Mouse (Mus musculus) liver, embryonic 11.5 days (tissue): ENCODE measurements at regions not wholly inside any gene's neighbourhood (a gene's known extent, or its start where the extent isn't known, plus 50 kb on each side); places are given as distances from the start of the nearest gene placed in this dataset.

Experiments used
- ATAC-seq: fragments of 200-750 bp; cut with Nextera tagmentation; replicated peaks from 2 replicates; pipeline ENCODE4 v1.8.0; 2017; ENCODE audit warnings: moderate number of reproducible peaks, mild to moderate bottlenecking, moderate TSS enrichment, moderate library complexity; ENCODE audit not compliant: low FRiP score
- DNase-seq: peaks from one replicate; pipeline ENCODE4 v3.0.0-alpha.2; 2017; ENCODE audit warnings: low spot score
- H3K27ac ChIP-seq: fragments of 300-500 bp; sonication (generic); 2 replicates; pipeline ENCODE4 v1.5.1; 2014; ENCODE audit warnings: mild to moderate bottlenecking, low read depth, low read length, control low read depth
- H3K27me3 ChIP-seq: fragments of 300-500 bp; sonication (generic); replicated peaks from 2 replicates; pipeline ENCODE4 v1.6.1; 2014; ENCODE audit warnings: low read length, mixed read lengths; ENCODE audit not compliant: control insufficient read depth, insufficient read depth
- H3K36me3 ChIP-seq: fragments of 300-500 bp; sonication (generic); 2 replicates; pipeline ENCODE4 v1.6.1; 2014; ENCODE audit warnings: mild to moderate bottlenecking, low read length, moderate library complexity, mixed read lengths; ENCODE audit not compliant: control insufficient read depth, insufficient read depth
- H3K4me1 ChIP-seq: fragments of 300-500 bp; sonication (generic); replicated peaks from 2 replicates; pipeline ENCODE4 v1.6.1; 2014; ENCODE audit warnings: low read length, mixed read lengths; ENCODE audit not compliant: control insufficient read depth, insufficient read depth
- H3K4me2 ChIP-seq: fragments of 300-500 bp; sonication (generic); 2 replicates; pipeline ENCODE4 v1.6.1; 2014; ENCODE audit warnings: mild to moderate bottlenecking, control low read depth, moderate library complexity
- H3K4me3 ChIP-seq: fragments of 300-500 bp; sonication (generic); 2 replicates; pipeline ENCODE4 v1.5.1; 2014; ENCODE audit warnings: low read depth, low read length, control low read depth
- H3K9ac ChIP-seq: fragments of 300-500 bp; sonication (generic); 2 replicates; pipeline ENCODE4 v1.6.1; 2014; ENCODE audit warnings: low read depth, low read length, control low read depth
- H3K9me3 ChIP-seq: fragments of 300-500 bp; sonication (generic); 2 replicates; pipeline ENCODE4 v1.6.1; 2016; ENCODE audit warnings: low read length, inconsistent platforms, mixed read lengths; ENCODE audit not compliant: control insufficient read depth
- WGBS: fragments of 180-500 bp; shearing (Covaris S2); extraction: QIAGEN DNeasy Blood & Tissue Kit; methylation state at CpG from one replicate; pipeline ENCODE4 v1.1.7; 2014; 5-methylcytosine and 5-hydroxymethylcytosine counted together

GRCm38 (mm10) chr12:107016801-107017200 is 471.6 kb upstream of the 3110018I06Rik start:
- DNase-seq (no peak), ATAC-seq (no peak)
- WGBS = 80% methylated on average over 2 of the region's 2 CpGs
- no peaks in the 10 kb centered on the region for H3K36me3 ChIP-seq
- no peak overlapping the region for H3K4me2 ChIP-seq
- H3K9ac ChIP-seq = no peak overlapping the region
- H3K27ac ChIP-seq = no peak overlapping the region
- H3K4me3 ChIP-seq = no peak overlapping the region
- H3K4me1 ChIP-seq = no peaks in the 10 kb centered on the region
- H3K9me3 ChIP-seq = no peaks in the 10 kb centered on the region
- no peaks in the 10 kb centered on the region for H3K27me3 ChIP-seq

GRCm38 (mm10) chr12:107021806-107022205 is 466.6 kb upstream of the 3110018I06Rik start:
- Histone ChIP-seq H3K9ac (no peak overlapping the region), H3K36me3 (no peaks in the 10 kb centered on the region), H3K9me3 (no peaks in the 10 kb centered on the region), H3K4me1 (no peaks in the 10 kb centered on the region), H3K4me2 (no peak overlapping the region), H3K4me3 (no peak overlapping the region), H3K27me3 (no peaks in the 10 kb centered on the region), H3K27ac (no peak overlapping the region)
- DNase-seq (no peak), ATAC-seq (no peak)
- WGBS = 50% methylated on average over 1 of the region's 1 CpGs

- Histone ChIP-seq H3K36me3 (no peaks in the 10 kb centered on the region), H3K4me2 (no peak overlapping the region), H3K4me3 (no peak overlapping the region), H3K27me3 (peaks cover 4% of the 10 kb centered on the region; the same call in 1 of the 2 replicates), H3K9ac (no peak overlapping the region), H3K27ac (no peak overlapping the region), H3K4me1 (no peaks in the 10 kb centered on the region), H3K9me3 (no peaks in the 10 kb centered on the region)
- DNase-seq (no peak), ATAC-seq (no peak)
- 67% methylated on average over 5 of the region's 5 CpGs for WGBS
These were observed 461.6 kb upstream of the 3110018I06Rik start for GRCm38 (mm10) chr12:107026821-107027220.

GRCm38 (mm10) chr12:107027842-107028549 is 460.4 kb upstream of the 3110018I06Rik start:
- no peaks in the 10 kb centered on the region for H3K9me3 ChIP-seq
- H3K27ac ChIP-seq = no peak overlapping the region
- H3K4me3 ChIP-seq = no peak overlapping the region
- no peaks in the 10 kb centered on the region for H3K4me1 ChIP-seq
- DNase-seq (no peak), ATAC-seq (no peak)
- no peak overlapping the region for H3K9ac ChIP-seq
- WGBS = 36% methylated on average over 23 of the region's 23 CpGs
- peaks cover 4% of the 10 kb centered on the region; the same call in 1 of the 2 replicates for H3K27me3 ChIP-seq
- no peak overlapping the region for H3K4me2 ChIP-seq
- H3K36me3 ChIP-seq = no peaks in the 10 kb centered on the region

- no peak overlapping the region for H3K4me2 ChIP-seq
- H3K4me1 ChIP-seq = no peaks in the 10 kb centered on the region
- H3K27me3 ChIP-seq = peaks cover 4% of the 10 kb centered on the region; the same call in 1 of the 2 replicates
- no peak overlapping the region for H3K27ac ChIP-seq
- WGBS = 32% methylated on average over 1 of the region's 1 CpGs
- no peak overlapping the region for H3K4me3 ChIP-seq
- ATAC-seq = no peak
- no peaks in the 10 kb centered on the region for H3K36me3 ChIP-seq
- no peaks in the 10 kb centered on the region for H3K9me3 ChIP-seq
- DNase-seq = no peak
- no peak overlapping the region for H3K9ac ChIP-seq
These were observed 459.4 kb upstream of the 3110018I06Rik start for GRCm38 (mm10) chr12:107028985-107029384.

GRCm38 (mm10) chr12:107036357-107036756 is 452.1 kb upstream of the 3110018I06Rik start:
- Histone ChIP-seq H3K9me3 (no peaks in the 10 kb centered on the region), H3K27me3 (no peaks in the 10 kb centered on the region), H3K27ac (no peak overlapping the region), H3K9ac (no peak overlapping the region), H3K4me1 (no peaks in the 10 kb centered on the region), H3K4me3 (no peak overlapping the region), H3K4me2 (no peak overlapping the region), H3K36me3 (no peaks in the 10 kb centered on the region)
- 75% methylated on average over 6 of the region's 6 CpGs for WGBS
- DNase-seq = no peak
- ATAC-seq = no peak

- H3K36me3 ChIP-seq = no peaks in the 10 kb centered on the region
- DNase-seq (no peak), ATAC-seq (no peak)
- H3K27me3 ChIP-seq = no peaks in the 10 kb centered on the region
- no peak overlapping the region for H3K27ac ChIP-seq
- H3K9me3 ChIP-seq = no peaks in the 10 kb centered on the region
- H3K4me2 ChIP-seq = no peak overlapping the region
- no peak overlapping the region for H3K4me3 ChIP-seq
- H3K4me1 ChIP-seq = no peaks in the 10 kb centered on the region
- no peak overlapping the region for H3K9ac ChIP-seq
- 73% methylated on average over 13 of the region's 13 CpGs for WGBS
These were observed 446.3 kb upstream of the 3110018I06Rik start for GRCm38 (mm10) chr12:107041927-107042652.

GRCm38 (mm10) chr12:107046496-107046895 is 441.9 kb upstream of the 3110018I06Rik start:
- 76% methylated on average over 3 of the region's 3 CpGs for WGBS
- H3K36me3 ChIP-seq = no peaks in the 10 kb centered on the region
- no peak overlapping the region for H3K4me3 ChIP-seq

More at GRCm38 (mm10) chr12:107046496-107046895, 441.9 kb upstream of the 3110018I06Rik start:
- Histone ChIP-seq H3K27ac (no peak overlapping the region), H3K27me3 (no peaks in the 10 kb centered on the region), H3K9ac (no peak overlapping the region), H3K4me2 (no peak overlapping the region), H3K4me1 (no peaks in the 10 kb centered on the region), H3K9me3 (no peaks in the 10 kb centered on the region)
- ATAC-seq (no peak), DNase-seq (no peak)
